Mouse (Mus musculus) subcutaneous adipose tissue, adult 2 months (tissue): Measurements from ENCODE around the gene Endou. TPM values are rescaled to one million over a fixed set of nuclear protein-coding genes. Genes with fewer than 3 reads are reported as not detected.

Experiments used
- polyA plus RNA-seq: library from polyadenylated mRNA; depleted of rRNA; stranded (reverse); fragments of >200 nt; gene quantifications from 2 replicates; pipeline ENCODE4 v1.2.3, GENCODE M21; 2012; ENCODE audit warnings: low replicate concordance; rRNA removed

Gene Endou
- polyA plus RNA-seq = 1.3 and 4.8 TPM in 2 replicates

GRCm38 (mm10) chr15:97731111-97731510, at the start of gene Endou:
Gene Endou (minus strand): TSS chr15:97731339.

GRCm38 (mm10) chr15:97778311-97779098, 47.4 kb upstream of the Endou start, which contains the start of gene Slc48a1:
Gene Slc48a1 (plus strand): TSS chr15:97778520.

GRCm38 (mm10) chr15:97767280-97768186, 36.4 kb upstream of the Endou start, which contains the start of gene Rapgef3:
Gene Rapgef3 (minus strand): TSS chr15:97767972.

GRCm38 (mm10) chr15:97705211-97706050, 25.7 kb downstream of the Endou start, which contains the start of gene Rpap3:
Gene Rpap3 (minus strand): TSS chr15:97705825.

Other genes starting within 250 kb of the Endou start
- 6.7 and 7.0 TPM in 2 replicates for gene Rpap3, start 25.5 kb downstream of the Endou start, polyA plus RNA-seq
- 48.5 and 122 TPM in 2 replicates for gene Rapgef3, start 36.6 kb upstream of the Endou start, polyA plus RNA-seq
- gene Slc48a1, start 47.2 kb upstream of the Endou start, polyA plus RNA-seq = 142 and 306 TPM in 2 replicates
- gene Hdac7, start 113.2 kb upstream of the Endou start, polyA plus RNA-seq = 103 and 128 TPM in 2 replicates
- gene Vdr, start 179.3 kb upstream of the Endou start, polyA plus RNA-seq = 0.63 and 2.0 TPM in 2 replicates
- gene Tmem106c, start 232.9 kb upstream of the Endou start, polyA plus RNA-seq = 67.8 and 95.8 TPM in 2 replicates